Mouse (Mus musculus) liver, adult 2 months (tissue): ENCODE data around the gene 1700030K09Rik. TPM values are rescaled to one million over a fixed set of nuclear protein-coding genes. Genes with fewer than 3 reads are reported as not detected.

Source experiments
- DNase-seq: peaks from one replicate; pipeline ENCODE4 v3.0.0-alpha.2; 2011; ENCODE audit warnings: low read depth, low spot score; ENCODE audit errors: extremely low read depth
- H3K27ac ChIP-seq: fragments of 200-500 bp; replicated peaks from 2 replicates; pipeline ENCODE4 v1.5.1; 2012; ENCODE audit warnings: low read depth, mild to moderate bottlenecking, control low read depth, inconsistent platforms, low read length; ENCODE audit not compliant: insufficient read depth
- H3K27me3 ChIP-seq: fragments of 200-500 bp; 2 replicates; pipeline ENCODE4 v1.6.1; 2012; ENCODE audit warnings: mild to moderate bottlenecking, moderate library complexity, low read length, inconsistent platforms; ENCODE audit not compliant: control insufficient read depth, insufficient read depth
- H3K36me3 ChIP-seq: fragments of 200-500 bp; 2 replicates; pipeline ENCODE4 v1.6.1; 2012; ENCODE audit warnings: low read length, inconsistent platforms; ENCODE audit not compliant: control insufficient read depth, insufficient read depth
- H3K4me1 ChIP-seq: fragments of 200-500 bp; 2 replicates; pipeline ENCODE4 v1.6.1; 2011; ENCODE audit warnings: low read length; ENCODE audit not compliant: control insufficient read depth, insufficient read depth
- H3K4me3 ChIP-seq: fragments of 200-500 bp; 2 replicates; pipeline ENCODE4 v1.5.1; 2011; ENCODE audit warnings: low read depth, mild to moderate bottlenecking, control low read depth, low read length, moderate library complexity; ENCODE audit not compliant: insufficient read depth
- H3K79me2 ChIP-seq: fragments of 200-500 bp; 2 replicates; pipeline ENCODE4 v1.6.1; 2012; ENCODE audit warnings: inconsistent platforms, mild to moderate bottlenecking, low read length, moderate library complexity; ENCODE audit not compliant: control insufficient read depth, insufficient read depth
- H3K9ac ChIP-seq: fragments of 200-500 bp; 2 replicates; pipeline ENCODE4 v1.6.1; 2012; ENCODE audit warnings: low read depth, mild to moderate bottlenecking, control low read depth, inconsistent platforms, low read length
- CTCF ChIP-seq: fragments of 200-500 bp; IDR thresholded peaks from 2 replicates; pipeline ENCODE4 v1.5.1; 2011; ENCODE audit warnings: low read depth, low read length, control low read depth
- POLR2A ChIP-seq: fragments of 200-500 bp; IDR thresholded peaks from 2 replicates; pipeline ENCODE4 v1.6.1; 2011; ENCODE audit warnings: low read length, control low read depth; ENCODE audit not compliant: insufficient read depth; ENCODE audit errors: extremely low read depth
- WGBS: fragments of 180-500 bp; shearing (Covaris S2); methylation state at CpG from one replicate; pipeline ENCODE4 v1.1.7; 2018; 5-methylcytosine and 5-hydroxymethylcytosine counted together
- polyA plus RNA-seq: library from polyadenylated mRNA; depleted of rRNA; stranded (reverse); fragments of >200 nt; gene quantifications from 2 replicates; pipeline ENCODE4 v1.2.3, GENCODE M21; 2012
- total RNA-seq: library from RNA; depleted of rRNA; stranded (reverse); fragments of >200 nt; gene quantifications from 2 replicates; pipeline ENCODE4 v1.2.3, GENCODE M21; 2014

Gene 1700030K09Rik
- total and polyA plus RNA-seq, 2 experiments, result 1.8 to 3.6 TPM

DNA sequence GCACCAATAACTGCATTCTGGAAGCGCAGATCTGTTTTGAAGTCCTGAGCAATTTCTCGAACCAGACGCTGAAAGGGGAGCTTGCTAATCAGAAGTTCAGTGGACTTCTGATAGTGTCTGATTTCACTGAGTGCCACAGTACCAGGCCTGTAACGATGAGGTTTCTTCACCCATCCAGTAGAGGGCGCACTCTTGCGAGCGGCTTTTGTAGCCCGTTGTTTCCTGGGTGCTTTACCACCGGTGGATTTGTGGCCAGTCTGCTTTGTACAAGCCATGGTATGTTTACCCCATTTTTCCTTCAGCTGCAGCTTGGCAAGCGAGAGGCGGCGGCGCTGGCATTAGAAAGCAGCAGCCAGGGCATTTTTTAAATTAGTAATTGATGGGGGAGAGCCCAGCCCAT, 14.0 kb upstream of the 1700030K09Rik start:
- Histone ChIP-seq H3K4me3 (no peak overlapping the region), H3K9ac (no peak overlapping the region), H3K27me3 (no peaks in the 10 kb centered on the region), H3K79me2 (no peaks in the 10 kb centered on the region), H3K27ac (no peak overlapping the region), H3K4me1 (no peaks in the 10 kb centered on the region), H3K36me3 (no peaks in the 10 kb centered on the region)
- peak; percentile 29 for DNase-seq
- TF ChIP-seq CTCF (peak; percentile 76), POLR2A (no peak)
- WGBS, result 45% methylated on average over 13 of the region's 13 CpGs

DNA sequence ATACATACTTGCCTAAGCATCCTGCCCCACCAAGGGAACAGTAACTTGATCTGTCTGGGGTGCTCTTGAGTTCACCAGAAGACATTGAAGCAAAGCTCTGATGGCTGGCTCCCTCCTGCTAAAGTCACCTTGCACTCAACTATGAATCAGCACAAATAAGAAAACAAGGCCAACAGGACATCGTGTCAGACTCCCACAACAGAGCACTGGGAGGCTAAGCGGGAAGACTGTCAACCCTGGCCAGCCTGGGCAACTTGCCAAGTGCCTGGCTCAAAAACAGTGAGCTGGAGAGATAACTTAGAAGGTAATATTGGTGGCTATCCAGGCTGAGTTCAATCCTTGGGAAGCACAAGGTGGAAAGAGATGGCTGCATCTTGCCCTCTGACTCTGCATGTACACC, 8.7 kb upstream of the 1700030K09Rik start:
- H3K36me3 ChIP-seq, result no peaks in the 10 kb centered on the region
- TF ChIP-seq CTCF (no peak), POLR2A (no peak)
- no peak overlapping the region for H3K9ac ChIP-seq
- H3K4me1 ChIP-seq, result no peaks in the 10 kb centered on the region
- no peaks in the 10 kb centered on the region for H3K79me2 ChIP-seq
- no peaks in the 10 kb centered on the region for H3K27me3 ChIP-seq
- WGBS, result 2% methylated on average over 2 of the region's 2 CpGs
- DNase-seq, result peak; percentile 69
- no peak overlapping the region for H3K27ac ChIP-seq
- no peak overlapping the region for H3K4me3 ChIP-seq

DNA sequence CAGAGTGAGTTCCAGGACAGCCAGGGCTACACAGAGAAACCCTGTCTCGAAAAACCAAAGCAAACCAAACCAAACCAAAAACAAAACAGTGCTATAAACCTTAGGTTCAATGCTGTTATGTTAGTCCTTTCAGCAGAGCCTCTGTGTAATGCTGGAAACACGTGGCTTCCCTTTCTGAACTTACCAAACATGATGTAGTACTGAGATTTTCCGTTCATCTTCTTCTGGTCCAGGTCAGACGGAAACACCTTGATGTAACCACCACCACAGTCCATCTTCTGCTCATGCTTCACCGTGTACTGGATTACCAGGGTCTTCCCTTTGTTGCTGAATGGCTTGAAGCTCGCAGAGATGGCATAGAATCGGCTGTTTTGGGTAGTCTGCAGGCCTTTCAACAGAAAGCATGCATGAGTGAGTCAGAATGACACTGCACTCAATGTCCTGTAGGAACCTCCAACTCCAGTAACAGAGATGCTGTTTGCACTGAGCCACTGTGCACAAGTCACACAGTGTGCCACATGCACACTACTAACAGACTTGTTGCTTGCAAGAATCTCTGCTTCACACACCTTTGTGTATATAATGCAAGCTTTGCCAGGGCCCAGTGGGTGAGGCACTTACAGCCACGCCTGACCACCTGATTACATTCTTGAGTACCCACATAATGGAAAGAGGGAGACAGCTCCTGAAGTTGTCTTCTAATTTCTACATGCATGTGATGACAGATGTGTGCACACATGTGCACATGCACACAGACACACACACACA, 5.2 kb upstream of the 1700030K09Rik start:
- TF ChIP-seq CTCF (no peak), POLR2A (no peak)
- WGBS, result 82% methylated on average over 8 of the region's 8 CpGs
- no peaks in the 10 kb centered on the region for H3K36me3 ChIP-seq
- no peak overlapping the region for H3K4me3 ChIP-seq
- no peak overlapping the region for H3K9ac ChIP-seq
- H3K79me2 ChIP-seq, result no peaks in the 10 kb centered on the region
- no peak overlapping the region for H3K27ac ChIP-seq
- H3K4me1 ChIP-seq, result no peaks in the 10 kb centered on the region
- H3K27me3 ChIP-seq, result no peaks in the 10 kb centered on the region
- DNase-seq, result no peak

DNA sequence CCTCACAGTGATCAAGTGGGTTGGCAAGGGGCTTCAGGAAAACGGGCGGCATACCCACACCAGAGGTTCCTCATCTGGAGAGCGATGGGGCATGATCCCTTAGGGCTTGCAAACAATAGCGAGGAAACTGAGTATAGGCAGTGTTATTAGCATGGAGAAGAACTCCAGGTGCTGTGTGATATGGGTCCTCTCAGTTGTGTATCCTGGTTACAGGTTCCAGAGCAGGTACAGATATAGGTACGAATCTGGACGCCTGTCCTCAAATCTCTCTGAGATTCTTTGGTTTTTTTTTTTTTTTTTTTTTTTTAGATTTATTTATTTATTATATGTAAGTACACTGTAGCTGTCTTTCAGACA, 292 bp downstream of the 1700030K09Rik start:
- no peaks in the 10 kb centered on the region for H3K36me3 ChIP-seq
- 38% methylated on average over 6 of the region's 6 CpGs for WGBS
- peak overlapping the region; percentile 58 for H3K4me3 ChIP-seq
- TF ChIP-seq POLR2A, result no peak
- no peak for TF ChIP-seq CTCF
- H3K4me1 ChIP-seq, result no peaks in the 10 kb centered on the region; the same call in 1 of the 2 replicates
- H3K27me3 ChIP-seq, result no peaks in the 10 kb centered on the region
- H3K9ac ChIP-seq, result peak overlapping the region; percentile 78
- no peaks in the 10 kb centered on the region for H3K79me2 ChIP-seq
- no peak for DNase-seq
- H3K27ac ChIP-seq, result peak overlapping the region; percentile 35; the same call in 1 of the 2 replicates

- Histone ChIP-seq H3K4me3 (no peak overlapping the region), H3K27ac (no peak overlapping the region), H3K27me3 (no peaks in the 10 kb centered on the region), H3K4me1 (no peaks in the 10 kb centered on the region; the same call in 1 of the 2 replicates), H3K79me2 (no peaks in the 10 kb centered on the region), H3K36me3 (no peaks in the 10 kb centered on the region; the same call in 1 of the 2 replicates), H3K9ac (no peak overlapping the region)
- TF ChIP-seq CTCF (no peak), POLR2A (no peak)
- WGBS, result 96% methylated on average over 6 of the region's 6 CpGs
- no peak for DNase-seq
Measured at GRCm38 (mm10) chr8:72445071-72445470, 1.4 kb downstream of the 1700030K09Rik start.

DNA sequence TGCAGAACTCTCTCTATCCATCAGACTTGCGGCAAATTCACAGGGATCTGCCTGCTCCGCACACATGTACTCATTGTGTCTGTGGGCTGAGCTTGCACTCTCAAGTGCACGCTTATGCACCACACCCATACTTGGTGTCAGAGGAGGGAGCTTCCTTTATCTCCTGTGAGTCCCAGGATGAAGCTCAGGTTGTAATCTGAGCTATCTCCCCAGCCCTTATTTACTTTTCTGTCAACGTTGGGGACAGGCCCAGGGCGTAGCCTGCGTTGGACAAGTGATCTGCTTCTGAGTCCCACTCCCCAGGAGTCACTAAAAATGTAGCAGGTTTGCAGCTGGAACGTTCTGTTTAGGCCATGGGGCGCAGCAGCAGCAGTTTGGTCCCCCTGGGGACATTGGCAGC, 7.8 kb downstream of the 1700030K09Rik start:
- no peaks in the 10 kb centered on the region for H3K4me1 ChIP-seq
- no peaks in the 10 kb centered on the region for H3K79me2 ChIP-seq
- H3K27ac ChIP-seq, result no peak overlapping the region
- H3K4me3 ChIP-seq, result no peak overlapping the region
- WGBS, result 78% methylated on average over 8 of the region's 8 CpGs
- no peaks in the 10 kb centered on the region for H3K27me3 ChIP-seq
- DNase-seq, result no peak
- peaks cover 12% of the 10 kb centered on the region; the same call in 1 of the 2 replicates for H3K36me3 ChIP-seq
- TF ChIP-seq CTCF (no peak), POLR2A (no peak)
- H3K9ac ChIP-seq, result no peak overlapping the region
